Mouse (Mus musculus): Measurements from ENCODE around the gene Gramd1a. TPM values are rescaled to one million over a fixed set of nuclear protein-coding genes. Genes with fewer than 3 reads are reported as not detected.

The Gramd1a gene
- polyA plus RNA-seq, 1 experiment, result 57.1 TPM

GRCm38 (mm10) chr7:31128157-31128705 is 27.5 kb downstream of the Gramd1a start:
- Histone ChIP-seq H3K27me3 (replicated peaks; ENCODE audit: control insufficient read depth, insufficient read depth, low read length) (no peaks in the 10 kb centered on the region), H3K36me3 (ENCODE audit: control insufficient read depth, insufficient read depth, low read length) (no peaks in the 10 kb centered on the region), H3K4me1 (ENCODE audit: control insufficient read depth, insufficient read depth, low read length) (no peaks in the 10 kb centered on the region; the same call in 1 of the 2 replicates), H3K4me3 (ENCODE audit: insufficient read depth, low read depth, low read length) (no peak overlapping the region), H3K27ac (ENCODE audit: insufficient read depth, low read depth, low read length) (no peak overlapping the region)
- no peak for DNase-seq
- TF ChIP-seq POLR2A (IDR thresholded peaks at IDR 0.05; ENCODE audit: low read depth, low read length) (no peak), CTCF (conservative IDR thresholded peaks at IDR 0.05; ENCODE audit: insufficient read depth, insufficient read length, low read depth, low read length) (no peak)
- WGBS, result 60% methylated on average over 9 of the region's 9 CpGs

GRCm38 (mm10) chr7:31126851-31127724 is 28.6 kb downstream of the Gramd1a start, which contains the start of gene Scn1b:
TSS of gene Scn1b (minus strand) at chr7:31127003.
- no peak for TF ChIP-seq POLR2A (IDR thresholded peaks at IDR 0.05; ENCODE audit: low read depth, low read length)
- no peak for TF ChIP-seq CTCF (conservative IDR thresholded peaks at IDR 0.05; ENCODE audit: insufficient read depth, insufficient read length, low read depth, low read length)
- Histone ChIP-seq H3K4me3 (ENCODE audit: insufficient read depth, low read depth, low read length) (peak within 1 kb of the TSS; percentile 72), H3K27ac (ENCODE audit: insufficient read depth, low read depth, low read length) (no peak within 1 kb of the TSS; the same call in 1 of the 2 replicates), H3K4me1 (ENCODE audit: control insufficient read depth, insufficient read depth, low read length) (no peaks in the 10 kb centered on the region; the same call in 1 of the 2 replicates), H3K36me3 (ENCODE audit: control insufficient read depth, insufficient read depth, low read length) (no peaks in the 10 kb centered on the region), H3K27me3 (replicated peaks; ENCODE audit: control insufficient read depth, insufficient read depth, low read length) (no peaks in the 10 kb centered on the region)
- WGBS, result 3% methylated on average over 56 of the region's 60 CpGs
- DNase-seq, result peak; percentile 66

GRCm38 (mm10) chr7:31126211-31126751 is 29.4 kb downstream of the Gramd1a start:
- DNase-seq, result no peak
- peak overlapping the region; percentile 72 for H3K4me3 ChIP-seq (ENCODE audit: insufficient read depth, low read depth, low read length)
- WGBS, result under 1% methylated on average over 53 of the region's 53 CpGs
- no peaks in the 10 kb centered on the region for H3K36me3 ChIP-seq (ENCODE audit: control insufficient read depth, insufficient read depth, low read length)
- H3K27me3 ChIP-seq (replicated peaks; ENCODE audit: control insufficient read depth, insufficient read depth, low read length), result no peaks in the 10 kb centered on the region
- H3K4me1 ChIP-seq (ENCODE audit: control insufficient read depth, insufficient read depth, low read length), result no peaks in the 10 kb centered on the region; the same call in 1 of the 2 replicates
- TF ChIP-seq POLR2A (IDR thresholded peaks at IDR 0.05; ENCODE audit: low read depth, low read length) (no peak), CTCF (conservative IDR thresholded peaks at IDR 0.05; ENCODE audit: insufficient read depth, insufficient read length, low read depth, low read length) (no peak)
- H3K27ac ChIP-seq (ENCODE audit: insufficient read depth, low read depth, low read length), result no peak overlapping the region

- TF ChIP-seq POLR2A (IDR thresholded peaks at IDR 0.05; ENCODE audit: low read depth, low read length), result no peak
- no peak for TF ChIP-seq CTCF (conservative IDR thresholded peaks at IDR 0.05; ENCODE audit: insufficient read depth, insufficient read length, low read depth, low read length)
- no peak overlapping the region for H3K27ac ChIP-seq (ENCODE audit: insufficient read depth, low read depth, low read length)
- H3K27me3 ChIP-seq (replicated peaks; ENCODE audit: control insufficient read depth, insufficient read depth, low read length), result no peaks in the 10 kb centered on the region
- no peaks in the 10 kb centered on the region; the same call in 1 of the 2 replicates for H3K4me1 ChIP-seq (ENCODE audit: control insufficient read depth, insufficient read depth, low read length)
- no peak overlapping the region for H3K4me3 ChIP-seq (ENCODE audit: insufficient read depth, low read depth, low read length)
- DNase-seq, result no peak
- no peaks in the 10 kb centered on the region for H3K36me3 ChIP-seq (ENCODE audit: control insufficient read depth, insufficient read depth, low read length)
- WGBS, result 68% methylated on average over 13 of the region's 13 CpGs
Observed at GRCm38 (mm10) chr7:31125116-31125515, 30.6 kb downstream of the Gramd1a start.

- no peaks in the 10 kb centered on the region for H3K27me3 ChIP-seq (replicated peaks; ENCODE audit: control insufficient read depth, insufficient read depth, low read length)
Observed at GRCm38 (mm10) chr7:31124381-31124780, 31.3 kb downstream of the Gramd1a start.

GRCm38 (mm10) chr7:31123697-31124096 is 32.0 kb downstream of the Gramd1a start:
- Histone ChIP-seq H3K4me3 (ENCODE audit: insufficient read depth, low read depth, low read length) (no peak overlapping the region), H3K36me3 (ENCODE audit: control insufficient read depth, insufficient read depth, low read length) (no peaks in the 10 kb centered on the region), H3K4me1 (ENCODE audit: control insufficient read depth, insufficient read depth, low read length) (no peaks in the 10 kb centered on the region; the same call in 1 of the 2 replicates), H3K27me3 (replicated peaks; ENCODE audit: control insufficient read depth, insufficient read depth, low read length) (no peaks in the 10 kb centered on the region), H3K27ac (ENCODE audit: insufficient read depth, low read depth, low read length) (no peak overlapping the region)
- TF ChIP-seq CTCF (conservative IDR thresholded peaks at IDR 0.05; ENCODE audit: insufficient read depth, insufficient read length, low read depth, low read length) (no peak), POLR2A (IDR thresholded peaks at IDR 0.05; ENCODE audit: low read depth, low read length) (no peak)
- 76% methylated on average over 3 of the region's 3 CpGs for WGBS
- no peak for DNase-seq

More at GRCm38 (mm10) chr7:31124381-31124780, 31.3 kb downstream of the Gramd1a start:
- TF ChIP-seq CTCF (conservative IDR thresholded peaks at IDR 0.05; ENCODE audit: insufficient read depth, insufficient read length, low read depth, low read length) (no peak), POLR2A (IDR thresholded peaks at IDR 0.05; ENCODE audit: low read depth, low read length) (no peak)
- 93% methylated on average over 5 of the region's 5 CpGs for WGBS
- no peak for DNase-seq
- no peaks in the 10 kb centered on the region; the same call in 1 of the 2 replicates for H3K4me1 ChIP-seq (ENCODE audit: control insufficient read depth, insufficient read depth, low read length)
- H3K27ac ChIP-seq (ENCODE audit: insufficient read depth, low read depth, low read length), result no peak overlapping the region
- no peak overlapping the region for H3K4me3 ChIP-seq (ENCODE audit: insufficient read depth, low read depth, low read length)
- no peaks in the 10 kb centered on the region for H3K36me3 ChIP-seq (ENCODE audit: control insufficient read depth, insufficient read depth, low read length)
